ENCODE assay signal across 9 mouse cellular contexts in the genomic region with DNA sequence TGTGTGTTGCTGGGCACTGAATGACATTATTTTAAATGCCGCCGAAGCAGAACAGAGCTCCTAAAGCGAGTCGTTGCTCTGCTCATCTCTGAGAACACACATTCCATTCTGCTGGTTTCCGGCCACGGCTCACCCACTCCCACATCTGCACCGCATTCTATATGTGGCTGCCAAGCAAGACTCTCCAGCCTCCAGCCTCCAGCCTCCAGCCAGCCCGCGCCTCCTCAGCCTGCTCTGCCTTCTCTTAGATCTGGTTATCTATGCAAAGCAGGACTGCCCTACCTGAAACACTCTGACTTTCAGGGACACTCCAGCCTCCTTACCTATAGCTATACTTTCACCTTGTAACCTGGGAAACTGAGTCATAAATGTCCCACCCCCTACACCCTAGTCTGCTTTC. TPM values are rescaled to one million over a fixed set of nuclear protein-coding genes. Genes with fewer than 3 reads are reported as not detected.
DNase-seq lines count a peak whose midpoint lies in the region; ATAC-seq and TF ChIP-seq lines count a peak whose summit lies in the region.
"Had no signal": no experiment of that assay in that cellular context is flagged by ENCODE, and none has a peak within 500 bp of the region (broad histone marks: within the 10 kb centered on the region; RNA-seq: fewer than 3 reads in every experiment).

No protein-coding gene starts in this region.

- 56% methylated on average over 9 of the region's 9 CpGs for WGBS in heart, embryonic 10.5 days
- 37% methylated on average over 9 of the region's 9 CpGs for WGBS in intestine, embryonic 15.5 days
- WGBS in small intestine, adult 2 months = 26% methylated on average over 9 of the region's 9 CpGs

- no peak overlapping the region for H3K4me3 ChIP-seq in heart, embryonic 10.5 days
- no peak overlapping the region for H3K4me3 ChIP-seq in intestine, embryonic 15.5 days (replicated peaks)
- H3K4me3 ChIP-seq in small intestine, adult 2 months (ENCODE audit: low read depth, low read length) = peak overlapping the region; percentile 53
- no peak overlapping the region for H3K4me3 ChIP-seq in gastrocnemius, adult 2 months
- H3K4me3 ChIP-seq: limb, embryonic 12.5 days had no signal

- no peaks in the 10 kb centered on the region for H3K27me3 ChIP-seq in heart, embryonic 10.5 days (ENCODE audit: insufficient read depth, poor library complexity, severe bottlenecking)
- no peaks in the 10 kb centered on the region for H3K27me3 ChIP-seq in intestine, embryonic 15.5 days (replicated peaks)
- H3K27me3 ChIP-seq in small intestine, adult 2 months (ENCODE audit: control insufficient read depth, insufficient read depth, low read length) = no peaks in the 10 kb centered on the region
- H3K27me3 ChIP-seq: limb, embryonic 12.5 days had no signal

- H3K36me3 ChIP-seq in heart, embryonic 10.5 days = no peaks in the 10 kb centered on the region
- H3K36me3 ChIP-seq in intestine, embryonic 15.5 days = no peaks in the 10 kb centered on the region
- H3K36me3 ChIP-seq in small intestine, adult 2 months (ENCODE audit: control insufficient read depth, insufficient read depth, low read length) = no peaks in the 10 kb centered on the region
- H3K36me3 ChIP-seq: limb, embryonic 12.5 days had no signal

- H3K9me3 ChIP-seq in heart, embryonic 10.5 days = no peaks in the 10 kb centered on the region
- H3K9me3 ChIP-seq in intestine, embryonic 15.5 days = no peaks in the 10 kb centered on the region
- H3K9me3 ChIP-seq: limb, embryonic 12.5 days had no signal

- TF ChIP-seq CTCF in small intestine, adult 2 months (IDR thresholded peaks at IDR 0.05; ENCODE audit: extremely low read depth, insufficient read length, insufficient replicate concordance, low read depth, low read length) = no peak
- no peak for TF ChIP-seq CTCF in gastrocnemius, adult 2 months (IDR thresholded peaks at IDR 0.05)

- no peak overlapping the region for H3K9ac ChIP-seq in intestine, embryonic 15.5 days
- H3K9ac ChIP-seq: limb, embryonic 12.5 days had no signal

- ATAC-seq in intestine, embryonic 15.5 days = peak; percentile 75

- 0 out of 2 replicates have a peak overlapping the region, but pooled peaks have one; percentile 3 for H3K4me2 ChIP-seq in intestine, embryonic 15.5 days (replicated peaks)
- H3K4me2 ChIP-seq: limb, embryonic 12.5 days had no signal

- intact Hi-C loops in gastrocnemius, adult 2 months (cut with DNase I) = no loop called here

- H3K27ac ChIP-seq in heart, embryonic 10.5 days = peak overlapping the region; percentile 39; the same call in 1 of the 2 replicates
- H3K27ac ChIP-seq in intestine, embryonic 15.5 days = peak overlapping the region; percentile 69
- H3K27ac ChIP-seq in small intestine, adult 2 months (ENCODE audit: insufficient read depth, low read depth, low read length) = peak overlapping the region; percentile 93
- no peak overlapping the region for H3K27ac ChIP-seq in gastrocnemius, adult 2 months
- H3K27ac ChIP-seq: limb, embryonic 12.5 days had no signal

- DNase-seq in heart, embryonic 10.5 days (ENCODE audit: low spot score) = peak; percentile 75
- no peak for DNase-seq in heart, adult 18-20 months
- peak; percentile 78 for DNase-seq in right cerebral cortex, adult 18-20 months
- DNase-seq in right cerebral cortex, postnatal 4 days = no peak
- no peak for DNase-seq in gastrocnemius, adult 2 months
- no peak for DNase-seq in urinary bladder, postnatal 25 days (ENCODE audit: low spot score)

- peaks cover 22% of the 10 kb centered on the region for H3K4me1 ChIP-seq in heart, embryonic 10.5 days
- H3K4me1 ChIP-seq in intestine, embryonic 15.5 days (replicated peaks) = peaks cover 12% of the 10 kb centered on the region; the same call in 1 of the 2 replicates
- peaks cover 6% of the 10 kb centered on the region; the same call in 1 of the 2 replicates for H3K4me1 ChIP-seq in small intestine, adult 2 months (ENCODE audit: control insufficient read depth, insufficient read depth, insufficient read length, low read length)
- H3K4me1 ChIP-seq: limb, embryonic 12.5 days had no signal

- peak; percentile 26; the same call in 1 of the 2 replicates for TF ChIP-seq POLR2A in small intestine, adult 2 months (IDR thresholded peaks at IDR 0.05; ENCODE audit: low read depth, low read length)

RNA-seq across cellular contexts. Expression of gene Cd2ap, which starts 6.8 kb away (rescaled TPM):
- 14.6 and 18.0 TPM in 2 replicates for polyA plus RNA-seq in heart, embryonic 10.5 days (2016; fragmentation: Nextera tagmentation; extraction: Ambion mirVana)
- total RNA-seq in heart, adult 18-20 months (2021) = 10 to 100 TPM; 16.3 to 20.1 TPM
- 33.1 and 37.3 TPM in 2 replicates for polyA plus RNA-seq in intestine, embryonic 15.5 days (2015; fragmentation: Nextera tagmentation; extraction: Ambion mirVana)
- polyA plus RNA-seq in small intestine, adult 2 months (2012; rRNA removed) = 8.3 and 17.9 TPM in 2 replicates
- total RNA-seq in gastrocnemius, adult 2 months (2021) = 10 to 100 TPM; 13.5 TPM

Comparison
In these comparisons a context has a peak if more than half of its experiments do, and no peak if none do; other contexts are left out.
1. DNase-seq: peak in heart, embryonic 10.5 days (single experiment) and right cerebral cortex, adult 18-20 months (single experiment); none in heart, adult 18-20 months (0 of 2), right cerebral cortex, postnatal 4 days (single experiment), gastrocnemius, adult 2 months (single experiment) and urinary bladder, postnatal 25 days (single experiment).